Mouse (Mus musculus): ENCODE measurements at regions not wholly inside any gene's neighbourhood (a gene's known extent, or its start where the extent isn't known, plus 50 kb on each side); places are given as distances from the start of the nearest gene placed in this dataset.

DNA sequence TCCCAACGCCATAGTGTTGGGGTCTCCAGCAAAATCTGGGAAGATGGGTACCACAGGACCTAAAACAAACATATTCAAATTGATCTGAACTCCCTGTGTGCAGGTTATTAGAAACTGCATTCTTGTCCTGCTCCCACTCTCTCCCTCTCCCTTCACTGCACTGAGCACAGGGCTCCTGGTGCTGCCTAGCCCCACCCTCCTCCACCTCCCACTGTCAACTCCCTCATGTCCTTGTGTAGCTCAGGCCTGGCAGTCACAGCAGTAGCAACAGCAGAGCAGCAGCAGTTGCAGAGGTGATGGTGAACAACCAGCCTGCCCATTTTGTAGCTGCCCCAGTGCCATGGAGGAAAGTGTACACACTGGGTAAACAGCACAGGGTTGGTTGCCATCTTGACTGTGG lies 383.4 kb downstream of the Tdrd3 start:
- TF ChIP-seq CTCF (IDR thresholded peaks at IDR 0.05; ENCODE audit: borderline replicate concordance, extremely low read depth, insufficient read depth, insufficient read length) (no peak), POLR2A (IDR thresholded peaks at IDR 0.05; ENCODE audit: borderline replicate concordance, extremely low read depth, insufficient read depth, insufficient read length, poor library complexity, severe bottlenecking) (no peak)

Data from brain, embryonic 14.5 days (tissue).